Mouse (Mus musculus): Measurements from ENCODE around the gene Cep135. TPM values are rescaled to one million over a fixed set of nuclear protein-coding genes. Genes with fewer than 3 reads are reported as not detected.

Cep135 gene
- total RNA-seq, 1 experiment, result 8.8 TPM

DNA sequence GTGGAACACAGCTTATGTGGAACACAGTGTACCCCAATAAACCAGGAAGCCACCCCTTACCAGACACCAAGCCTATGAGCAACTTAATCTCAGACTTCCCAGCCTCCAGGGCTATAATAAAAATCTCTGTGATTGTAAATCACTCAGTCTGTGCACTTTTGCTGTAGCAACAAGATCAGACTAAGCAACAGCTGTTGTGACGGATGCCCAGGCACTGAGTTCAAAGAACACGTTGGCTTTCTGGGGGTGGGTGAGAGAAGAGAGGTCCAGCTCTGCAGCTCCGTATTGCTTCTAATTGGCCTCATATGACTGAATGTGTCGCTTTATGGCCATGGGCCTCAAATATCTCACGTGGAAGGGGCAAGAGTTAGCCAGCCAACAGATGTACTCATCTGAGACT, 80.0 kb downstream of the Cep135 start:
- TF ChIP-seq ZC3H11A (IDR thresholded peaks at IDR 0.05; ENCODE audit: borderline replicate concordance, low read depth, low read length), result no peak
- no peak for TF ChIP-seq HCFC1 (IDR thresholded peaks at IDR 0.05; ENCODE audit: borderline replicate concordance, insufficient read depth, low read length)
- TF ChIP-seq CHD2 (IDR thresholded peaks at IDR 0.05; ENCODE audit: low read depth, low read length), result no peak
- no peak for TF ChIP-seq ZNF384 (IDR thresholded peaks at IDR 0.05; ENCODE audit: low read depth, low read length)
- no peak for TF ChIP-seq MAFK (IDR thresholded peaks at IDR 0.05; ENCODE audit: insufficient read depth, low read depth, low read length)
- DNase-seq (ENCODE audit: low read depth, low spot score), result no peak
- H3K4me3 ChIP-seq (ENCODE audit: insufficient read depth in 1 of 2, low read depth in 1 of 2, low read length in 2 of 2, poor library complexity in 1 of 2, severe bottlenecking in 1 of 2), result no peak overlapping the region
- H3K27ac ChIP-seq (ENCODE audit: insufficient read depth, low read depth, low read length, poor library complexity, severe bottlenecking), result no peak overlapping the region
- H3K4me1 ChIP-seq (ENCODE audit: control insufficient read depth in 2 of 2, insufficient read depth in 2 of 2, low read length in 2 of 2, poor library complexity in 1 of 2), result no peaks in the 10 kb centered on the region
- no peaks in the 10 kb centered on the region for H3K9me3 ChIP-seq (ENCODE audit: control insufficient read depth, insufficient read depth, low read depth, low read length)
- no peaks in the 10 kb centered on the region for H3K36me3 ChIP-seq (ENCODE audit: control insufficient read depth, insufficient read depth, low read length, poor library complexity, severe bottlenecking)
- H3K9ac ChIP-seq (ENCODE audit: insufficient read depth, low read depth, low read length, poor library complexity, severe bottlenecking), result no peak overlapping the region
- in situ Hi-C loops (cut with MboI; ENCODE audit: low sequenced_read_pairs in 2 of 2, unreplicated experiment in 2 of 2), result no loop called here

DNA sequence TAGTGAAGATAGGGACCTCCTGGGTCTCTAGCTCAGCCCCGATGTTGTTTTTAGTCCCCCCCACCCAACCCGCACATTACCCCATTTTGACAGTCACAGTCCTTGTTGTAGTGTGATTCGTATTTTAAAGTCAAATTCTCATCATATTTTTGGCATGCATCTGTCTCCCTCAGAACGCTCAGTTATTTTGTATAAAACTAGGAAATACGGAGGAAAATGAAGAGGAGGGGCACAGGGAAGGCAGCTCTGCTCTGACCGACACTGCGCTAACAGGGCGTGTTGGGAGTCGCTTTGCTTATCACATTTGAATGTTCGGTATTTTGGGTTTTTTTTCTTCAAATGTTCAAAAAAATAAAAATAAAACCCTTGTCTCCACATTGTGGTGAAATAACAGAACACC, 81.7 kb downstream of the Cep135 start:
- DNase-seq (ENCODE audit: low read depth, low spot score), result no peak
- Histone ChIP-seq H3K9ac (ENCODE audit: insufficient read depth, low read depth, low read length, poor library complexity, severe bottlenecking) (no peak overlapping the region), H3K9me3 (ENCODE audit: control insufficient read depth, insufficient read depth, low read depth, low read length) (no peaks in the 10 kb centered on the region), H3K4me3 (ENCODE audit: insufficient read depth in 1 of 2, low read depth in 1 of 2, low read length in 2 of 2, poor library complexity in 1 of 2, severe bottlenecking in 1 of 2) (no peak overlapping the region), H3K36me3 (ENCODE audit: control insufficient read depth, insufficient read depth, low read length, poor library complexity, severe bottlenecking) (no peaks in the 10 kb centered on the region), H3K4me1 (ENCODE audit: control insufficient read depth in 2 of 2, insufficient read depth in 2 of 2, low read length in 2 of 2, poor library complexity in 1 of 2) (no peaks in the 10 kb centered on the region), H3K27ac (ENCODE audit: insufficient read depth, low read depth, low read length, poor library complexity, severe bottlenecking) (no peak overlapping the region)
- TF ChIP-seq ZC3H11A (IDR thresholded peaks at IDR 0.05; ENCODE audit: borderline replicate concordance, low read depth, low read length) (no peak), HCFC1 (IDR thresholded peaks at IDR 0.05; ENCODE audit: borderline replicate concordance, insufficient read depth, low read length) (no peak), CHD2 (IDR thresholded peaks at IDR 0.05; ENCODE audit: low read depth, low read length) (no peak), MAFK (IDR thresholded peaks at IDR 0.05; ENCODE audit: insufficient read depth, low read depth, low read length) (no peak), ZNF384 (IDR thresholded peaks at IDR 0.05; ENCODE audit: low read depth, low read length) (no peak)
- in situ Hi-C loops (cut with MboI; ENCODE audit: low sequenced_read_pairs in 2 of 2, unreplicated experiment in 2 of 2), result no loop called here

DNA sequence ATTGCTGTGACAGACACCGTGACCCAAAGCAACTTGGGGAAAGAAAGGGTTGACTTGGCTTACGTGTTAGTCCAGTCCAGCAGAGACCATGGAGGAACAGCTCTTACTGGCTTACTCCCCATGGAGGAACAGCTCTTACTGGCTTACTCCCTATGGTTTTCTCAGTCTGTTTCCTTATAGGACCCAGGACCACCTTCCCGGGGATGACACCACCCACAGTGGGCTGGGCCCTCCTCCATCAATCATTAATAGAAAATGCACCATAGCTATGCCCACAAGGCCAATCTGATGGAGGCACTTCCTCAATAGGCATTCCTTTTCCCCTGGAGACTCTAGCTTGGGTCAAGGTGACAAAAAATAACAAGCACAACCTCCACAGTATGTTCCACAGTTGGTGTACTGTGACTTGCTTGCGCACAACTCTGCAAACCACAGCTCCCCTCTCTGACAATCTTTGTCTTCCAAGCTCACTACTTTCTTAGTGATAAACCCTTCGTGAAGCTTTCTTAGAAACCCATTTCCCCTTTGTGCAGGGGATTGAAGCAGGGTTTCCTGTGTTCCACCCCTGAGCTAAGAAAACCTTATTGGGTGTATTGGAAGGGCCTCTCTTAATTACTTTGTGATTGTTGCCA, 85.6 kb downstream of the Cep135 start:
- Histone ChIP-seq H3K9ac (ENCODE audit: insufficient read depth, low read depth, low read length, poor library complexity, severe bottlenecking) (no peak overlapping the region), H3K4me3 (ENCODE audit: insufficient read depth in 1 of 2, low read depth in 1 of 2, low read length in 2 of 2, poor library complexity in 1 of 2, severe bottlenecking in 1 of 2) (no peak overlapping the region), H3K36me3 (ENCODE audit: control insufficient read depth, insufficient read depth, low read length, poor library complexity, severe bottlenecking) (no peaks in the 10 kb centered on the region), H3K9me3 (ENCODE audit: control insufficient read depth, insufficient read depth, low read depth, low read length) (no peaks in the 10 kb centered on the region), H3K27ac (ENCODE audit: insufficient read depth, low read depth, low read length, poor library complexity, severe bottlenecking) (no peak overlapping the region), H3K4me1 (ENCODE audit: control insufficient read depth in 2 of 2, insufficient read depth in 2 of 2, low read length in 2 of 2, poor library complexity in 1 of 2) (no peaks in the 10 kb centered on the region)
- TF ChIP-seq MAFK (IDR thresholded peaks at IDR 0.05; ENCODE audit: insufficient read depth, low read depth, low read length) (no peak), CHD2 (IDR thresholded peaks at IDR 0.05; ENCODE audit: low read depth, low read length) (no peak), HCFC1 (IDR thresholded peaks at IDR 0.05; ENCODE audit: borderline replicate concordance, insufficient read depth, low read length) (no peak), ZC3H11A (IDR thresholded peaks at IDR 0.05; ENCODE audit: borderline replicate concordance, low read depth, low read length) (no peak), ZNF384 (IDR thresholded peaks at IDR 0.05; ENCODE audit: low read depth, low read length) (no peak)
- in situ Hi-C loops (cut with MboI; ENCODE audit: low sequenced_read_pairs in 2 of 2, unreplicated experiment in 2 of 2), result no loop called here
- DNase-seq (ENCODE audit: low read depth, low spot score), result no peak

DNA sequence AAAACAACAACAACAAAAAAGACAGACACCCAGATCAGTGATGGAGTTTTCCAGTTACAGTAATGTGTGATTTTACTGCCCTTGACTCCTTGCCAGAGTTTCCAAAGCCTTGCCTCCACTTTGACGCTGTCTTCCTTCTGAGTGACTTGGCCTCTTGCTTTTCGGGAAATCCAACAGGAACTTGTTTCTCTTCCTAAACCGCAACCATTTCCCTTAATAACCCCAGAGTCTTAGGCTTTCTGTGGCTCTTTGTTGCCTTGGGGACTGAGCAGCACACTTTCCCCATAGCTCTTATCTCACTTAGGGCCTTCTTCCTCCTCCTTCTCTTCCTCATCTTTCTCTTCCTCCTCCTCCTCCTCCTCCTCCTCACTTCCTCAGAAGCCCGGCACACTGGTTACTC, 86.9 kb downstream of the Cep135 start:
- Histone ChIP-seq H3K4me3 (ENCODE audit: insufficient read depth in 1 of 2, low read depth in 1 of 2, low read length in 2 of 2, poor library complexity in 1 of 2, severe bottlenecking in 1 of 2) (no peak overlapping the region), H3K36me3 (ENCODE audit: control insufficient read depth, insufficient read depth, low read length, poor library complexity, severe bottlenecking) (no peaks in the 10 kb centered on the region), H3K4me1 (ENCODE audit: control insufficient read depth in 2 of 2, insufficient read depth in 2 of 2, low read length in 2 of 2, poor library complexity in 1 of 2) (no peaks in the 10 kb centered on the region), H3K9ac (ENCODE audit: insufficient read depth, low read depth, low read length, poor library complexity, severe bottlenecking) (no peak overlapping the region), H3K9me3 (ENCODE audit: control insufficient read depth, insufficient read depth, low read depth, low read length) (no peaks in the 10 kb centered on the region), H3K27ac (ENCODE audit: insufficient read depth, low read depth, low read length, poor library complexity, severe bottlenecking) (no peak overlapping the region)
- TF ChIP-seq CHD2 (IDR thresholded peaks at IDR 0.05; ENCODE audit: low read depth, low read length), result no peak
- no peak for TF ChIP-seq ZC3H11A (IDR thresholded peaks at IDR 0.05; ENCODE audit: borderline replicate concordance, low read depth, low read length)
- no peak for TF ChIP-seq ZNF384 (IDR thresholded peaks at IDR 0.05; ENCODE audit: low read depth, low read length)
- TF ChIP-seq MAFK (IDR thresholded peaks at IDR 0.05; ENCODE audit: insufficient read depth, low read depth, low read length), result no peak
- TF ChIP-seq HCFC1 (IDR thresholded peaks at IDR 0.05; ENCODE audit: borderline replicate concordance, insufficient read depth, low read length), result no peak
- no peak for DNase-seq (ENCODE audit: low read depth, low spot score)
- in situ Hi-C loops (cut with MboI; ENCODE audit: low sequenced_read_pairs in 2 of 2, unreplicated experiment in 2 of 2), result no loop called here
